Mouse (Mus musculus) lung, postnatal 36 days (tissue): ENCODE measurements around the gene Hhat.

ENCODE experiments used
- DNase-seq: peaks from one replicate; pipeline ENCODE4 v3.0.0; 2022; ENCODE audit warnings: mixed read lengths

Gene Hhat

GRCm38 (mm10) chr1:192741896-192742295, 29.1 kb downstream of the Hhat start:
- DNase-seq, result no peak

- no peak for DNase-seq
Measured at GRCm38 (mm10) chr1:192736524-192736923, 34.5 kb downstream of the Hhat start.

GRCm38 (mm10) chr1:192736002-192736426, 35.0 kb downstream of the Hhat start:
- no peak for DNase-seq

- no peak for DNase-seq
Measured at GRCm38 (mm10) chr1:192730517-192730916, 40.5 kb downstream of the Hhat start.

GRCm38 (mm10) chr1:192726996-192727624, 43.9 kb downstream of the Hhat start:
- peak; percentile 49 for DNase-seq

GRCm38 (mm10) chr1:192722147-192722546, 48.9 kb downstream of the Hhat start:
- DNase-seq, result peak; percentile 74

GRCm38 (mm10) chr1:192720156-192720555, 50.9 kb downstream of the Hhat start:
- no peak for DNase-seq

- DNase-seq, result peak; percentile 76
Measured at GRCm38 (mm10) chr1:192711779-192712348, 59.2 kb downstream of the Hhat start.

- no peak for DNase-seq
Measured at GRCm38 (mm10) chr1:192700339-192701073, 70.5 kb downstream of the Hhat start.

GRCm38 (mm10) chr1:192699101-192699500, 71.9 kb downstream of the Hhat start:
- no peak for DNase-seq

- no peak for DNase-seq
Measured at GRCm38 (mm10) chr1:192696371-192696863, 74.6 kb downstream of the Hhat start.

GRCm38 (mm10) chr1:192693644-192694043, 77.4 kb downstream of the Hhat start:
- no peak for DNase-seq

- no peak for DNase-seq
Measured at GRCm38 (mm10) chr1:192692982-192693381, 78.0 kb downstream of the Hhat start.

- DNase-seq, result no peak
Measured at GRCm38 (mm10) chr1:192682219-192682951, 88.6 kb downstream of the Hhat start.

GRCm38 (mm10) chr1:192677236-192677635, 93.8 kb downstream of the Hhat start:
- DNase-seq, result no peak

- no peak for DNase-seq
Measured at GRCm38 (mm10) chr1:192663608-192664007, 107.4 kb downstream of the Hhat start.

- DNase-seq, result no peak
Measured at GRCm38 (mm10) chr1:192663092-192663491, 107.9 kb downstream of the Hhat start.

- DNase-seq, result peak; percentile 14
Measured at GRCm38 (mm10) chr1:192661612-192662011, 109.4 kb downstream of the Hhat start.

GRCm38 (mm10) chr1:192657417-192657816, 113.6 kb downstream of the Hhat start:
- DNase-seq, result no peak

- no peak for DNase-seq
Measured at GRCm38 (mm10) chr1:192651981-192652605, 118.9 kb downstream of the Hhat start.

GRCm38 (mm10) chr1:192650586-192650985, 120.4 kb downstream of the Hhat start:
- DNase-seq, result no peak

- DNase-seq, result no peak
Measured at GRCm38 (mm10) chr1:192650023-192650422, 121.0 kb downstream of the Hhat start.

- DNase-seq, result no peak
Measured at GRCm38 (mm10) chr1:192649233-192649632, 121.8 kb downstream of the Hhat start.
